Mouse (Mus musculus): ENCODE results near the gene Kars.

DNA sequence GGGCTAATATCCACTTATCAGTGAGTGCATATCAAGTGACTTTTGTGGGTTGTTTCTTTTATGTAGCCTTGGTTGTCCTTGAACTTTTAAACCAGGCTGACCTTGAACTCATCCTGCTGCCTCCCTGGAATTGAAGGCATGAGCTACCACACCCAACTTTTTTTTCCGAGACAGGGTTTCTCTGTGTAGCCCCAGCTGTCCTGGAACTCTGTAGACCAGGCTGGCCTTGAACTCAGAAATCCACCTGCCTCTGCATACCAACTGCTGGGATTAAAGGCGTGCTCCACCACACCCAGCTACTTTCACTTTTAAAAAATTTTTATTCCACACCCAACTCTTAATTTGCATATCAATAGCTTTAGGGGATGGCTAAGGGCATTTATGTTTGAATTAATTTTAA, 67.6 kb downstream of the Kars start:
- TF ChIP-seq GATA1 (IDR thresholded peaks at IDR 0.05; ENCODE audit: borderline replicate concordance, low read length), result no peak
- TF ChIP-seq FLI1 (IDR thresholded peaks at IDR 0.05; ENCODE audit: low read length), result no peak
